Mouse (Mus musculus) MEL (cell line): ENCODE results near the gene Nhsl2.
"Not testable (repeated sequence)": the region's sequence is repeated elsewhere in the genome, so short reads cannot be mapped to it uniquely, and the experiment has no call there.

Experiments used
- CTCF ChIP-seq, 3 experiments: IDR thresholded peaks in 2 of 3; conservative IDR thresholded peaks in 1 of 3; 2 replicates each; pipeline ENCODE4 v1.5.1; 2011 to 2012; ENCODE audit warnings: low read length in 3 of 3, low read depth in 2 of 3, mild to moderate bottlenecking in 2 of 3, improper control_type of control experiment in 1 of 3, inconsistent platforms in 1 of 3, mixed read lengths in 1 of 3, moderate library complexity in 1 of 3; ENCODE audit not compliant: control insufficient read depth in 1 of 3, insufficient read depth in 1 of 3, poor library complexity in 1 of 3, severe bottlenecking in 1 of 3
- MAFK ChIP-seq: IDR thresholded peaks from 2 replicates; pipeline ENCODE4 v1.6.1; 2011; ENCODE audit warnings: low read depth, mild to moderate bottlenecking, low read length, improper control_type of control experiment, borderline replicate concordance
- MAZ ChIP-seq: IDR thresholded peaks from 2 replicates; pipeline ENCODE4 v1.6.1; 2012; ENCODE audit warnings: low read depth, mild to moderate bottlenecking, inconsistent platforms, low read length, improper control_type of control experiment
- POLR2A ChIP-seq, 2 experiments: IDR thresholded peaks; 2 replicates each; pipeline ENCODE4 v1.6.1; 2011 to 2012; ENCODE audit warnings: low read length in 2 of 2, mild to moderate bottlenecking in 2 of 2, control low read depth in 1 of 2, improper control_type of control experiment in 1 of 2, low read depth in 1 of 2, moderate library complexity in 1 of 2; ENCODE audit not compliant: control insufficient read depth in 1 of 2, insufficient read depth in 1 of 2, poor library complexity in 1 of 2
- TBP ChIP-seq: IDR thresholded peaks from 2 replicates; pipeline ENCODE4 v1.8.0; 2011; ENCODE audit warnings: low read depth, low read length, improper control_type of control experiment
- ZKSCAN1 ChIP-seq: IDR thresholded peaks from 2 replicates; pipeline ENCODE4 v1.6.1; 2012; ENCODE audit warnings: low read depth, mild to moderate bottlenecking, inconsistent platforms, low read length, improper control_type of control experiment, moderate library complexity
- ZMIZ1 ChIP-seq: IDR thresholded peaks from 2 replicates; pipeline ENCODE4 v1.6.1; 2012; ENCODE audit warnings: low read depth, mild to moderate bottlenecking, inconsistent platforms, low read length, improper control_type of control experiment, moderate library complexity

DNA sequence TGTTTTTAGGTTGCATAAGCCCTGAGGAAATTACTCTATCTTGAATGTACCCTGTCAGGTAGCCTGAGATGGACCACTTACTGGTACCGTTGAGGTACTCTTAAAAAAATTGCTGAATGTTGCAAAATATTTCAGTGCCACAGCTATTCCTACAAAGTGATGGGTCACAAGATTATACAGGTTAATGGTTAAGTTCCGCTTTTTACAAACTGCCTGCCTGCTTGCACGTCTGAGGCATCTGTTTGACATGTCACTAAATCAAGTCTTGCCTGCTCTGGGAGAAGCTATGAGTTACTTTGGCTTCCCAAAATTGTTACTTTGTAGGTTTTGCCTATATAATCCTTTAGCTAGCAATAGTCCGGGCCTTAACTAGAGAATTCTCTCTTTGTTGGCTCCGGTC, 260.2 kb downstream of the Nhsl2 start:
- not testable (repeated sequence) for TF ChIP-seq CTCF (IDR thresholded peaks at IDR 0.05 in 2 of 3, conservative IDR thresholded peaks at IDR 0.05 in 1 of 3; ENCODE audit: control insufficient read depth in 1 of 3, insufficient read depth in 1 of 3, low read depth in 2 of 3, low read length in 3 of 3, poor library complexity in 1 of 3, severe bottlenecking in 1 of 3); TBP; ZMIZ1; POLR2A (IDR thresholded peaks at IDR 0.05; ENCODE audit: control insufficient read depth in 1 of 2, insufficient read depth in 1 of 2, low read depth in 1 of 2, low read length in 2 of 2, poor library complexity in 1 of 2); MAZ; ZKSCAN1; MAFK
